Mouse (Mus musculus) ES-Bruce4 (cell line): Measurements from ENCODE around the gene Stxbp3.

ENCODE experiments used
- CTCF ChIP-seq: IDR thresholded peaks from one replicate; pipeline ENCODE4 v1.8.1; 2011; ENCODE audit warnings: low read depth, low read length
- POLR2A ChIP-seq: IDR thresholded peaks from one replicate; pipeline ENCODE4 v1.8.1; 2011; ENCODE audit warnings: low read length; ENCODE audit not compliant: insufficient read depth

- TF ChIP-seq CTCF, result no peak
- TF ChIP-seq POLR2A, result no peak
These were observed 84.2 kb downstream of the Stxbp3 start for GRCm38 (mm10) chr3:108756131-108756530.
